Comparison of ENCODE assay signal across 15 mouse cellular contexts in the genomic region with DNA sequence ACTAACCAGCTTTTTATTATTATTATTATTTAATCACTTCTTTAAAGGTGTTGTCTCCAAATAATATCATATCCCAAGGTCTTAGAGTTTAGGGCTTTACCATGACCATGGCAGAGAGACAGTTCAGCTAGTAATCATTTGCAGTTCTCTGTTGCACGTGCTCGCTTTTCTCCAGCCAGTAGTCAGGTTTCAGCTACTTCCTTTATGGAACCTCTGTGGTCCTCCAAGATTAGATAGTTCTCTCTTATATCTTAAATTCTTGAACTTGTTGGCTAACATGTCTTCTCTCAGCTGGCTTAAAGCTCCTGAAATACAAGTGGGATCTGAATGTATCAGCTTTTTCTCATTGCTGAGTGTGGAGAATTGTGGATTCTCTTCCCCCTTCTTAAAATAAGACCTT. TPM values are rescaled to one million over a fixed set of nuclear protein-coding genes. Genes with fewer than 3 reads are reported as not detected.
DNase-seq lines count a peak whose midpoint lies in the region; ATAC-seq and TF ChIP-seq lines count a peak whose summit lies in the region.
"Had no signal": no experiment of that assay in that cellular context is flagged by ENCODE, and none has a peak within 500 bp of the region (broad histone marks: within the 10 kb centered on the region; RNA-seq: fewer than 3 reads in every experiment).

No protein-coding gene starts in this region.

- 92% methylated on average over 2 of the region's 2 CpGs for WGBS in neural tube, embryonic 13.5 days
- 85% methylated on average over 2 of the region's 2 CpGs for WGBS in stomach, embryonic 16.5 days

- H3K4me1 ChIP-seq in neural tube, embryonic 13.5 days (replicated peaks), result peaks cover 36% of the 10 kb centered on the region
- H3K4me1 ChIP-seq in stomach, embryonic 16.5 days (ENCODE audit: control insufficient read depth, insufficient read depth, low read length), result peaks cover 19% of the 10 kb centered on the region

- peak; percentile 22 for DNase-seq in heart, adult 11 months
- no peak for DNase-seq in heart, postnatal 14 days
- no peak for DNase-seq in layer of hippocampus, adult 2 months (ENCODE audit: low spot score in 2 of 2)
- no peak for DNase-seq in layer of hippocampus, postnatal 36 days
- DNase-seq in neural tube, embryonic 10.5 days (ENCODE audit: extremely low spot score, low spot score), result no peak
- no peak for DNase-seq in gastrocnemius, adult 8-10 months (ENCODE audit: low spot score in 2 of 2)
- DNase-seq: adrenal gland, adult 2 months; cerebellum, adult 11-12 months; cerebellum, postnatal 36 days; forebrain, postnatal 0 days; right cerebral cortex, postnatal 4 days had no signal

- no peaks in the 10 kb centered on the region for H3K27me3 ChIP-seq in neural tube, embryonic 13.5 days
- no peaks in the 10 kb centered on the region for H3K27me3 ChIP-seq in stomach, embryonic 16.5 days (ENCODE audit: control insufficient read depth, insufficient read depth, low read length)

- H3K9me3 ChIP-seq in neural tube, embryonic 13.5 days, result no peaks in the 10 kb centered on the region
- no peaks in the 10 kb centered on the region for H3K9me3 ChIP-seq in stomach, embryonic 16.5 days (replicated peaks; ENCODE audit: control insufficient read depth, low read length)

- peak overlapping the region; percentile 75 for H3K4me2 ChIP-seq in neural tube, embryonic 13.5 days
- H3K4me2 ChIP-seq in stomach, embryonic 16.5 days (ENCODE audit: low read depth, low read length), result 0 out of 2 replicates have a peak overlapping the region, but pooled peaks have one; percentile 74

- H3K36me3 ChIP-seq in neural tube, embryonic 13.5 days, result peaks cover 25% of the 10 kb centered on the region
- peaks cover 3% of the 10 kb centered on the region; the same call in 1 of the 2 replicates for H3K36me3 ChIP-seq in stomach, embryonic 16.5 days (ENCODE audit: control insufficient read depth, insufficient read depth, low read length)

- intact Hi-C loops in heart, postnatal 14 days (cut with DNase I), result loop anchor here (10.0 kb wide), 1 partner anchor 986 kb away; the partner anchor contains the start of gene Bzw1

- TF ChIP-seq CTCF in layer of hippocampus, adult 2 months (conservative IDR thresholded peaks at IDR 0.05), result no peak

- H3K9ac ChIP-seq in neural tube, embryonic 13.5 days, result no peak overlapping the region
- no peak overlapping the region for H3K9ac ChIP-seq in stomach, embryonic 16.5 days (ENCODE audit: low read length)
- H3K9ac ChIP-seq: forebrain, postnatal 0 days had no signal

- 0 out of 2 replicates have a peak overlapping the region, but pooled peaks have one; percentile 4 for H3K4me3 ChIP-seq in layer of hippocampus, adult 2 months
- H3K4me3 ChIP-seq in neural tube, embryonic 13.5 days, result no peak overlapping the region
- H3K4me3 ChIP-seq in stomach, embryonic 16.5 days (replicated peaks; ENCODE audit: low read length), result no peak overlapping the region

- no peak overlapping the region for H3K27ac ChIP-seq in layer of hippocampus, adult 2 months
- H3K27ac ChIP-seq in neural tube, embryonic 13.5 days (replicated peaks), result no peak overlapping the region
- H3K27ac ChIP-seq in stomach, embryonic 16.5 days (ENCODE audit: low read length), result no peak overlapping the region
- H3K27ac ChIP-seq: kidney, postnatal 0 days had no signal

- ATAC-seq in neural tube, embryonic 13.5 days (ENCODE audit: low read depth), result no peak
- ATAC-seq in stomach, embryonic 16.5 days (ENCODE audit: insufficient read depth, low FRiP score), result no peak
- ATAC-seq: forebrain, postnatal 0 days; inflammation-experienced regulatory T-cells, adult 6 months had no signal

RNA-seq across cellular contexts. Expression of gene Tyw5, which starts 2.1 kb away (rescaled TPM):
- total RNA-seq in heart, postnatal 14 days (2021), result 1 to 10 TPM; 5.6 to 5.8 TPM
- 10 to 100 TPM; 23.8 to 25.9 TPM for total RNA-seq in layer of hippocampus, adult 2 months (2021)
- total RNA-seq in layer of hippocampus, postnatal 36 days (2021), result 10 to 100 TPM; 22.4 to 22.7 TPM
- polyA plus RNA-seq in neural tube, embryonic 13.5 days (2015; fragmentation: Nextera tagmentation; extraction: Ambion mirVana), result 25.5 and 28.2 TPM in 2 replicates
- 27.2 and 29.2 TPM in 2 replicates for polyA plus RNA-seq in stomach, embryonic 16.5 days (2015; fragmentation: Nextera tagmentation; extraction: Ambion mirVana)
- 1 to 10 TPM; 1.6 to 4.3 (median 3.0) TPM for total RNA-seq in gastrocnemius, adult 8-10 months (2022)

RNA-seq across cellular contexts. Expression of gene Maip1, which starts 2.9 kb away (rescaled TPM):
- 10 to 100 TPM; 10.6 to 11.0 TPM for total RNA-seq in heart, postnatal 14 days (2021)
- 10 to 100 TPM; 12.1 to 12.5 TPM for total RNA-seq in layer of hippocampus, adult 2 months (2021)
- 10 to 100 TPM; 11.1 to 11.4 TPM for total RNA-seq in layer of hippocampus, postnatal 36 days (2021)
- 17.1 and 19.6 TPM in 2 replicates for polyA plus RNA-seq in neural tube, embryonic 13.5 days (2015; fragmentation: Nextera tagmentation; extraction: Ambion mirVana)
- 15.8 and 17.1 TPM in 2 replicates for polyA plus RNA-seq in stomach, embryonic 16.5 days (2015; fragmentation: Nextera tagmentation; extraction: Ambion mirVana)
- 1 to 10 TPM; 7.4 to 8.4 (median 8.0) TPM for total RNA-seq in gastrocnemius, adult 8-10 months (2022)

RNA-seq across cellular contexts. Expression of gene 1700066M21Rik, which starts 31.6 kb away (rescaled TPM):
- 1 to 10 TPM; 3.0 to 3.1 TPM for total RNA-seq in heart, postnatal 14 days (2021)
- 10 to 100 TPM; 22.2 to 24.5 TPM for total RNA-seq in layer of hippocampus, adult 2 months (2021)
- total RNA-seq in layer of hippocampus, postnatal 36 days (2021), result 10 to 100 TPM; 25.0 to 26.7 TPM
- 16.0 and 16.1 TPM in 2 replicates for polyA plus RNA-seq in neural tube, embryonic 13.5 days (2015; fragmentation: Nextera tagmentation; extraction: Ambion mirVana)
- polyA plus RNA-seq in stomach, embryonic 16.5 days (2015; fragmentation: Nextera tagmentation; extraction: Ambion mirVana), result 11.5 and 14.8 TPM in 2 replicates
- total RNA-seq in gastrocnemius, adult 8-10 months (2022), result 1 to 10 TPM; 2.0 to 4.1 (median 2.8) TPM

Comparison
In these comparisons a context has a peak if more than half of its experiments do, and no peak if none do; other contexts are left out.
1. RNA of gene 1700066M21Rik, which starts 31.6 kb away (total RNA-seq): 25.0 to 26.7 TPM in layer of hippocampus, postnatal 36 days and 22.2 to 24.5 TPM in layer of hippocampus, adult 2 months; 3.0 to 3.1 TPM in heart, postnatal 14 days and 2.0 to 4.1 TPM in gastrocnemius, adult 8-10 months; every median in the first group is over 4 times any median in the second.